Mouse (Mus musculus): ENCODE data around the gene Cd8b1. TPM values are rescaled to one million over a fixed set of nuclear protein-coding genes. Genes with fewer than 3 reads are reported as not detected.

Cd8b1 gene
- polyA plus RNA-seq, 1 experiment from 2014 or later = 0.08 TPM

- DNase-seq (ENCODE audit: low read depth, low spot score) (no peak), ATAC-seq (no peak)
- ChIA-PET POLR2A (no interaction called here), CTCF (no interaction called here)
- no peaks in the 10 kb centered on the region for H3K27me3 ChIP-seq
- in situ Hi-C loops (cut with MboI; ENCODE audit: low pct_unique_long_range_greater_than_20kb) = no loop called here
- no peak for TF ChIP-seq CTCF (IDR thresholded peaks at IDR 0.05)
Observed at GRCm38 (mm10) chr6:71371085-71371605, 48.6 kb downstream of the Cd8b1 start.

GRCm38 (mm10) chr6:71372041-71372720 is 49.6 kb downstream of the Cd8b1 start:
- TF ChIP-seq CTCF (IDR thresholded peaks at IDR 0.05) = no peak
- no peaks in the 10 kb centered on the region for H3K27me3 ChIP-seq
- DNase-seq (ENCODE audit: low read depth, low spot score) (no peak), ATAC-seq (no peak)
- ChIA-PET POLR2A (no interaction called here), CTCF (interaction anchor here (1.0 kb wide), 1 partner anchor 8 kb away, joined by 3 read pairs; no protein-coding TSS in a partner anchor)
- in situ Hi-C loops (cut with MboI; ENCODE audit: low pct_unique_long_range_greater_than_20kb) = no loop called here

- H3K27me3 ChIP-seq = no peaks in the 10 kb centered on the region
- no peak for TF ChIP-seq CTCF (IDR thresholded peaks at IDR 0.05)
- in situ Hi-C loops (cut with MboI; ENCODE audit: low pct_unique_long_range_greater_than_20kb) = no loop called here
- CTCF ChIA-PET = interaction anchor here (1.0 kb wide), 1 partner anchor 9 kb away, joined by 3 read pairs; no protein-coding TSS in a partner anchor
- ATAC-seq = no peak
- POLR2A ChIA-PET = no interaction called here
- no peak for DNase-seq (ENCODE audit: low read depth, low spot score)
Observed at GRCm38 (mm10) chr6:71373249-71373775, 50.7 kb downstream of the Cd8b1 start, which contains the start of gene Cd8a. Cd8a (plus strand) TSS chr6:71373427.

GRCm38 (mm10) chr6:71374311-71374829 is 51.8 kb downstream of the Cd8b1 start:
- no peak for ATAC-seq
- in situ Hi-C loops (cut with MboI; ENCODE audit: low pct_unique_long_range_greater_than_20kb) = no loop called here
- no peak for TF ChIP-seq CTCF (IDR thresholded peaks at IDR 0.05)
- H3K27me3 ChIP-seq = no peaks in the 10 kb centered on the region
- ChIA-PET POLR2A (no interaction called here), CTCF (no interaction called here)
- DNase-seq (ENCODE audit: low read depth, low spot score) = no peak

- TF ChIP-seq CTCF (IDR thresholded peaks at IDR 0.05) = no peak
- in situ Hi-C loops (cut with MboI; ENCODE audit: low pct_unique_long_range_greater_than_20kb) = no loop called here
- DNase-seq (ENCODE audit: low read depth, low spot score) (no peak), ATAC-seq (no peak)
- POLR2A ChIA-PET = no interaction called here
- CTCF ChIA-PET = no interaction called here
- H3K27me3 ChIP-seq = no peaks in the 10 kb centered on the region
Observed at GRCm38 (mm10) chr6:71374921-71375320, 52.3 kb downstream of the Cd8b1 start.

GRCm38 (mm10) chr6:71376711-71377110 is 54.1 kb downstream of the Cd8b1 start:
- ATAC-seq (no peak), DNase-seq (ENCODE audit: low read depth, low spot score) (no peak)
- no peak for TF ChIP-seq CTCF (IDR thresholded peaks at IDR 0.05)

GRCm38 (mm10) chr6:71381654-71382053 is 59.1 kb downstream of the Cd8b1 start:
- ChIA-PET POLR2A (no interaction called here), CTCF (no interaction called here)
- no peaks in the 10 kb centered on the region for H3K27me3 ChIP-seq
- no peak for ATAC-seq
- no peak for TF ChIP-seq CTCF (IDR thresholded peaks at IDR 0.05)
- no peak for DNase-seq (ENCODE audit: low read depth, low spot score)
- in situ Hi-C loops (cut with MboI; ENCODE audit: low pct_unique_long_range_greater_than_20kb) = no loop called here

More at GRCm38 (mm10) chr6:71376711-71377110, 54.1 kb downstream of the Cd8b1 start:
- H3K27me3 ChIP-seq = no peaks in the 10 kb centered on the region
- ChIA-PET POLR2A (no interaction called here), CTCF (no interaction called here)
- in situ Hi-C loops (cut with MboI; ENCODE audit: low pct_unique_long_range_greater_than_20kb) = no loop called here

Other genes starting within 250 kb of the Cd8b1 start
- 0.08 TPM for gene Thnsl2, start 178.3 kb upstream of the Cd8b1 start, polyA plus RNA-seq (2021)
- gene Fabp1, start 123.0 kb upstream of the Cd8b1 start, polyA plus RNA-seq (2021) = not detected
- 98.8 TPM for gene Krcc1, start 51.1 kb upstream of the Cd8b1 start, polyA plus RNA-seq (2021)
- gene Smyd1, start 555 bp upstream of the Cd8b1 start, polyA plus RNA-seq (2021) = 0.71 TPM
- gene Cd8a, start 50.6 kb downstream of the Cd8b1 start, polyA plus RNA-seq (2021) = not detected
- gene Rmnd5a, start 117.8 kb downstream of the Cd8b1 start, polyA plus RNA-seq (2021) = 49.4 TPM
- 31.3 TPM for gene Rnf103, start 171.1 kb downstream of the Cd8b1 start, polyA plus RNA-seq (2021)
- gene Chmp3, start 221.0 kb downstream of the Cd8b1 start, polyA plus RNA-seq (2021) = 190 TPM